Mouse (Mus musculus) CH12.LX (cell line): ENCODE results near the gene Pacs1. TPM values are rescaled to one million over a fixed set of nuclear protein-coding genes. Genes with fewer than 3 reads are reported as not detected.
A peak's percentile ranks its signal among the peaks of the same experiment; 100 is the strongest.

Experiments
- DNase-seq: peaks from one replicate; pipeline ENCODE4 v3.0.0-alpha.2; 2013; ENCODE audit errors: extremely low read depth
- H3K27ac ChIP-seq: 2 replicates; pipeline ENCODE4 v1.5.1; 2012; ENCODE audit warnings: low read depth, mild to moderate bottlenecking, control low read depth, moderate library complexity; ENCODE audit not compliant: insufficient read depth
- H3K27me3 ChIP-seq: replicated peaks from 2 replicates; pipeline ENCODE3; 2012; ENCODE audit warnings: inconsistent platforms
- H3K36me3 ChIP-seq, 2 experiments: replicated peaks in 1 of 2; 2 replicates each; pipeline versions ENCODE3 to v1.6.1; 2012; ENCODE audit warnings: inconsistent platforms in 1 of 2, low read length in 1 of 2, mild to moderate bottlenecking in 1 of 2, mixed read lengths in 1 of 2, moderate library complexity in 1 of 2; ENCODE audit not compliant: control insufficient read depth in 1 of 2, insufficient read depth in 1 of 2
- H3K4me1 ChIP-seq, 2 experiments: 2 replicates each; pipeline ENCODE4 v1.6.1; 2012; ENCODE audit warnings: inconsistent platforms in 1 of 2, moderate library complexity in 1 of 2; ENCODE audit not compliant: insufficient read depth in 2 of 2, control insufficient read depth in 1 of 2
- H3K4me2 ChIP-seq: 2 replicates; pipeline ENCODE4 v1.6.1; 2012; ENCODE audit warnings: low read depth, mild to moderate bottlenecking, control low read depth; ENCODE audit not compliant: poor library complexity, insufficient read depth, severe bottlenecking
- H3K4me3 ChIP-seq, 3 experiments: fragments of 150-350 bp in 1 of 3; sonication (generic) in 1 of 3; replicated peaks in 1 of 3; 2 replicates each; pipeline versions ENCODE3 to v1.5.1; 2011 to 2012; ENCODE audit warnings: low read depth in 2 of 3, low read length in 2 of 3, mild to moderate bottlenecking in 2 of 3, moderate library complexity in 2 of 3, control low read depth in 1 of 3, improper control_type of control experiment in 1 of 3, inconsistent platforms in 1 of 3, mixed read lengths in 1 of 3; ENCODE audit not compliant: poor library complexity in 1 of 3
- H3K79me2 ChIP-seq: replicated peaks from 2 replicates; pipeline ENCODE4 v1.6.1; 2012; ENCODE audit warnings: mild to moderate bottlenecking, moderate library complexity; ENCODE audit not compliant: control insufficient read depth, poor library complexity, insufficient read depth, severe bottlenecking; ENCODE audit errors: extremely low read depth
- H3K9ac ChIP-seq: 2 replicates; pipeline ENCODE4 v1.6.1; 2012; ENCODE audit warnings: low read depth, mild to moderate bottlenecking, control low read depth, moderate library complexity; ENCODE audit not compliant: insufficient read depth
- H3K9me3 ChIP-seq: replicated peaks from 2 replicates; pipeline ENCODE3; 2012; ENCODE audit warnings: low read length, inconsistent platforms, mixed read lengths
- BHLHE40 ChIP-seq: IDR thresholded peaks from 2 replicates; pipeline ENCODE4 v1.6.1; 2011; ENCODE audit warnings: mild to moderate bottlenecking, low read depth, low read length, improper control_type of control experiment
- CHD2 ChIP-seq: IDR thresholded peaks from 2 replicates; pipeline ENCODE4 v1.6.1; 2011; ENCODE audit warnings: low read length, improper control_type of control experiment
- CTCF ChIP-seq, 2 experiments: IDR thresholded peaks in 1 of 2; conservative IDR thresholded peaks in 1 of 2; 2 replicates each; pipeline ENCODE4 v1.5.1; 2011 to 2012; ENCODE audit warnings: low read depth in 2 of 2, low read length in 2 of 2, improper control_type of control experiment in 1 of 2, inconsistent platforms in 1 of 2, mild to moderate bottlenecking in 1 of 2, moderate library complexity in 1 of 2
- E2F4 ChIP-seq: IDR thresholded peaks from 2 replicates; pipeline ENCODE4 v1.6.1; 2011; ENCODE audit warnings: low read depth, low read length, improper control_type of control experiment; ENCODE audit not compliant: insufficient replicate concordance
- GABPA ChIP-seq: IDR thresholded peaks from 2 replicates; pipeline ENCODE4 v1.6.1; 2012; ENCODE audit warnings: low read depth, low read length, improper control_type of control experiment, inconsistent platforms; ENCODE audit not compliant: insufficient replicate concordance
- IRF4 ChIP-seq: IDR thresholded peaks from 2 replicates; pipeline ENCODE4 v1.6.1; 2014; ENCODE audit warnings: low read depth, mild to moderate bottlenecking, inconsistent platforms, low read length, improper control_type of control experiment
- KAT2A ChIP-seq: IDR thresholded peaks from 2 replicates; pipeline ENCODE4 v1.6.1; 2012; ENCODE audit warnings: low read length, improper control_type of control experiment, inconsistent platforms; ENCODE audit not compliant: insufficient replicate concordance
- MAX ChIP-seq: IDR thresholded peaks from 2 replicates; pipeline ENCODE4 v1.6.1; 2011; ENCODE audit warnings: low read length, improper control_type of control experiment
- MAZ ChIP-seq: IDR thresholded peaks from 2 replicates; pipeline ENCODE4 v1.6.1; 2012; ENCODE audit warnings: low read depth, mild to moderate bottlenecking, inconsistent platforms, low read length, improper control_type of control experiment, moderate library complexity
- MXI1 ChIP-seq: IDR thresholded peaks from 2 replicates; pipeline ENCODE4 v1.6.1; 2011; ENCODE audit warnings: mild to moderate bottlenecking, low read depth, low read length, improper control_type of control experiment
- RAD21 ChIP-seq: IDR thresholded peaks from 2 replicates; pipeline ENCODE4 v1.6.1; 2011; ENCODE audit warnings: low read depth, mild to moderate bottlenecking, low read length, improper control_type of control experiment, moderate library complexity
- TBP ChIP-seq: conservative IDR thresholded peaks from 2 replicates; pipeline ENCODE4 v1.6.1; 2011; ENCODE audit warnings: low read depth, low read length, improper control_type of control experiment
- TCF12 ChIP-seq: IDR thresholded peaks from 2 replicates; pipeline ENCODE4 v1.6.1; 2014; ENCODE audit warnings: low read depth, mild to moderate bottlenecking, inconsistent platforms, low read length, improper control_type of control experiment
- UBTF ChIP-seq: IDR thresholded peaks from 2 replicates; pipeline ENCODE4 v1.6.1; 2012; ENCODE audit warnings: low read depth, mild to moderate bottlenecking, inconsistent platforms, low read length, improper control_type of control experiment, moderate library complexity
- USF1 ChIP-seq: IDR thresholded peaks from 2 replicates; pipeline ENCODE4 v1.6.1; 2014; ENCODE audit warnings: low read depth, mild to moderate bottlenecking, inconsistent platforms, low read length, improper control_type of control experiment
- USF2 ChIP-seq: conservative IDR thresholded peaks from 2 replicates; pipeline ENCODE4 v1.6.1; 2011; ENCODE audit warnings: low read depth, low read length, improper control_type of control experiment
- ZKSCAN1 ChIP-seq: IDR thresholded peaks from 2 replicates; pipeline ENCODE4 v1.6.1; 2012; ENCODE audit warnings: low read depth, inconsistent platforms, low read length, improper control_type of control experiment, borderline replicate concordance
- ZNF384 ChIP-seq: IDR thresholded peaks from 2 replicates; pipeline ENCODE4 v1.6.1; 2012; ENCODE audit warnings: low read depth, low read length, improper control_type of control experiment, inconsistent platforms
- dilution Hi-C: fragments of 300-500 bp; cut with MboI; formaldehyde crosslinking; loops from 2 replicates; pipeline ENCODE4 v1.14.3; 2020; ENCODE audit warnings: low sequenced_read_pairs; ENCODE audit not compliant: extremely low pct_unique_long_range_greater_than_20kb, extremely low pct_ligation_motif_present
- in situ Hi-C: fragments of 300-500 bp; cut with MboI; formaldehyde crosslinking; loops from 3 replicates; pipeline ENCODE4 v1.14.3; 2019; ENCODE audit warnings: low sequenced_read_pairs, low pct_ligation_motif_present, low pct_unique_long_range_greater_than_20kb, mixed read lengths
- polyA plus RNA-seq: library from polyadenylated mRNA; unstranded; fragments of >175 nt; gene quantifications from 2 replicates; pipeline ENCODE4 v1.2.1, GENCODE M21; 2012; ENCODE audit warnings: low read depth; ENCODE audit not compliant: insufficient read length
- total RNA-seq, 2 experiments: library from RNA; depleted of rRNA; stranded (reverse); fragments of 300-350 nt in 1 of 2; fragments of >200 nt in 1 of 2; gene quantifications; 2 replicates each; pipeline ENCODE4 v1.2.3; 2012 to 2014

Pacs1 gene
- total and polyA plus RNA-seq, 3 experiments = 2.4 to 14.4 (median 10.1) TPM

DNA sequence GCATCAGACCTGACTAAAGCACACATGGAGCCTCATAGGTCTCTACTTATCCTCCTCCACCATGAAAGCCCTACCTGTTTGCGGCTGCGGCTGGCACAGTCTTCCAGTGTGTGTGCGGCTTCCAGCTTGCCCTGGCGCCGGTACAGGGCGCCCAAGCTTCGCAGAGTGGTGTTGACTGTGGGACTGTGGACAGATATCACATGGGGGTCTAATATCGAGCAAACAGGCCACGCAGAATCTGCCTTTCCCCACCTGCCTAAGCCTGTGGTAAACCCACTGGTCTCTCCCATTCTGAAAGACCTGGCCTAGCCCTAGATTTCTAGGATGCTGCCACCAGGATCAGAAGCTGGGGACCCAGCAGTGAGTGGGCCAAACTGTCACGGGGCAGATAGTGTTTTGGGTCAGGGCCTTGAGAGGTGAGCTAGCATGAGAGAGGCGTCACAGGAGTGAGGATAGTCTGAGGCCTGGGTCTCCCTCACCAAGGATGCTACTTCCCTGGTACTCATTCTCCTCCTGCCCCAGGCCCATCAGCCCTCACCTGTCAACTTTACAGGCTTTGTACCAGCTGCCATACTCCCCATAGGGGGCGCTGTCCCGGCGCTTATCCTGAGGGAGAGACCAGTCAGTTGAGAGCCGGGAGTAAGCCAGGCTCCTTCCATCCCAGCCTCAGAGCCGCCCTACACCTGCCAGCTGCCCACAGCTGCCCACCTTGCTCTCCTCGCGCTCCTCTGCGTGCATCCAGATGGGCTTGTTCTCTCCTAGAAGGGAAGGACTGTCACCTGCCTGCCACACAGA, 163.1 kb downstream of the Pacs1 start:
- H3K79me2 ChIP-seq = peaks cover 5% of the 10 kb centered on the region; the same call in 1 of the 2 replicates
- no peak overlapping the region for H3K9ac ChIP-seq
- no peak overlapping the region for H3K4me2 ChIP-seq
- no peaks in the 10 kb centered on the region for H3K9me3 ChIP-seq
- peaks cover 21 to 66% of the 10 kb centered on the region in 2 experiments for H3K36me3 ChIP-seq
- TF ChIP-seq MAX (no peak), CTCF (conservative IDR thresholded peaks at IDR 0.05 in 1 of 2, IDR thresholded peaks at IDR 0.05 in 1 of 2; ENCODE audit: low read depth in 2 of 2, low read length in 2 of 2) (peak in 1 of 2 experiments; percentile 56; a peak in 2 of 4 replicates)
- DNase-seq = peak; percentile 38
- no peak overlapping the region for H3K27ac ChIP-seq
- dilution Hi-C loops (no loop called here), in situ Hi-C loops (no loop called here)
- H3K27me3 ChIP-seq = no peaks in the 10 kb centered on the region
- no peak overlapping the region for H3K4me3 ChIP-seq
- peaks cover 6 to 19% of the 10 kb centered on the region in 2 experiments; a peak in 3 of 4 replicates for H3K4me1 ChIP-seq

DNA sequence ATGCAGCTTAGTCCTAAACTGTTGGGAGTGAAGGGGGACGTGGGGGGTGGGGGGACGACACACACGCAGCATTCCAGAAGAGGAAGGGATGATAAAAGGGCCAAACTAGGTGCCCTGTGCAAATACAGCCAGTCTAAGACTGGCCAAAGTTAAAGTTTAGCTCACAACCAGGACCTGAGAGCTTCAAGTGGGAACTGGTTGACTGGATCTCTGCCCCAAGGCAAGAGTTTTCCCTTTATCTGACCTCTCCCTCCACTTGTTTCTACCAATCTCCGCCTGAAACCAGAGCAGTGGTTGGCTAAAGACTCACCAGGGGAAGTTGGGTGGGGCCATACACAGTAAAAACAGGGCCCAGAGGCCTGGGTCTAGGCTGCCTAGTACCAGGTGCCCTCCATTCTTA, 164.2 kb downstream of the Pacs1 start:
- H3K27me3 ChIP-seq = no peaks in the 10 kb centered on the region
- H3K27ac ChIP-seq = no peak overlapping the region
- H3K9ac ChIP-seq = no peak overlapping the region
- H3K4me3 ChIP-seq = no peak overlapping the region
- in situ Hi-C loops (no loop called here), dilution Hi-C loops (no loop called here)
- peaks cover 6 to 22% of the 10 kb centered on the region in 2 experiments; a peak in 3 of 4 replicates for H3K4me1 ChIP-seq
- no peak overlapping the region for H3K4me2 ChIP-seq
- H3K79me2 ChIP-seq = peaks cover 5% of the 10 kb centered on the region; the same call in 1 of the 2 replicates
- no peaks in the 10 kb centered on the region for H3K9me3 ChIP-seq
- DNase-seq = no peak
- H3K36me3 ChIP-seq = peaks cover 33 to 69% of the 10 kb centered on the region in 2 experiments
- TF ChIP-seq KAT2A (no peak), UBTF (no peak), CTCF (conservative IDR thresholded peaks at IDR 0.05 in 1 of 2, IDR thresholded peaks at IDR 0.05 in 1 of 2; ENCODE audit: low read depth in 2 of 2, low read length in 2 of 2) (no peak), ZNF384 (no peak), IRF4 (no peak), MAX (no peak), MAZ (no peak), USF2 (no peak), E2F4 (no peak), BHLHE40 (no peak), TBP (no peak), USF1 (no peak), MXI1 (no peak), CHD2 (no peak), RAD21 (no peak), ZKSCAN1 (no peak), TCF12 (no peak), GABPA (no peak)
